Mouse (Mus musculus) cerebral cortex, adult 2 months (tissue): ENCODE data around the gene Actrt2.

Experiments
- WGBS: fragments of 180-500 bp; shearing (Covaris S2); methylation state at CpG from one replicate; pipeline ENCODE4 v1.1.7; 2018; 5-methylcytosine and 5-hydroxymethylcytosine counted together

Actrt2 gene

DNA sequence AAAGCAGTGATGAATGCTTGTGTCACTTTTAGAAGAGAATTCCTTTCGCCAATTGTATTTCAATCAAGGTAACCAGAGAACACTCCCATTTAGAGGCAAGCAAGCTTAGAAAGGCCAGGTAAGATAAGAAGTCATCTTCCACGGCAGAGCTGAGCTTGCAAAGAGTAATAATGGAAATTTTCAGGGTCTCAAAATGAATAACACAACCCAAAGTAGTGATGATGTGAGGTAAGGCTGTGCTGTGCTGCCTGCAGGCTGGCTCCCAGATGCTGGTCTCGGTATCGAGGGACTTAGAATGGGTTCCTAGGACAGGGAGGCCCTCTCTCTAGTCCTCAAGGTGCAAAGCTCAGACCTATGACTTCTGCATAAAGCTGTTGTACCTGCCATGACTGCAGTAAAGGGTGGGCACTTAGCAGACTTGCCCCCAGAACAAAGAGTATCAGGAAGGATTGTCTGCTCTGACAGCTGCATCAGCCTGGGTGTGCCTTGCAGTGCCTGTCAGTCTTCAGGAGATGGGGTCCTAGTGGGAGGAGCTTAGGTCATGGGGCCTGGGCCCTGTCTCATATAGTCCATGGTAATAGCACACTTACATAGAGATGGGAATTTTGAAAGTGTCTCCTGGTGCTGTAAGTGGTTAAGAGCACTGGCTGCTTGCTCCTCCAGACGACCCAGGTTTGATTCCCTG is 15.5 kb upstream of the Actrt2 start:
- 90% methylated on average over 5 of the region's 5 CpGs for WGBS

DNA sequence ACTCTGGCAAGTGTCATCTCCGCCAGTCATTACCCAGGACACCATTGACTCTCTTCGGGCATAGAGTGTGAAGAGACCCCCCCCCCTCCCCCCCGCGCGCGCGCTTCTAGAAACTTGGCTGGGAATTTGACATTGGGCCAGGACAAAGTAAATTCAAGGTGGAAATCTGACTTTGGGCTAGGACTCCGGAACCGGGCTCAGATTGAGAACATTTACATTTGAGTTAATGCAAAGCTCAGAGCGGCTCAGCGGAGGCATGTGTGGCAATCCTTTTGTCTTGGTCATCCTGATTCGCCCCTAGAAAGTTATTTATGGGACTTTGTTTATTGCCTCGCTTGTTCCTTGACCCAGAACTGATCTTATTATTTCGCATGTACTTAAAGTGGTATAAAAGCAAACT is 14.6 kb upstream of the Actrt2 start:
- 53% methylated on average over 14 of the region's 14 CpGs for WGBS

DNA sequence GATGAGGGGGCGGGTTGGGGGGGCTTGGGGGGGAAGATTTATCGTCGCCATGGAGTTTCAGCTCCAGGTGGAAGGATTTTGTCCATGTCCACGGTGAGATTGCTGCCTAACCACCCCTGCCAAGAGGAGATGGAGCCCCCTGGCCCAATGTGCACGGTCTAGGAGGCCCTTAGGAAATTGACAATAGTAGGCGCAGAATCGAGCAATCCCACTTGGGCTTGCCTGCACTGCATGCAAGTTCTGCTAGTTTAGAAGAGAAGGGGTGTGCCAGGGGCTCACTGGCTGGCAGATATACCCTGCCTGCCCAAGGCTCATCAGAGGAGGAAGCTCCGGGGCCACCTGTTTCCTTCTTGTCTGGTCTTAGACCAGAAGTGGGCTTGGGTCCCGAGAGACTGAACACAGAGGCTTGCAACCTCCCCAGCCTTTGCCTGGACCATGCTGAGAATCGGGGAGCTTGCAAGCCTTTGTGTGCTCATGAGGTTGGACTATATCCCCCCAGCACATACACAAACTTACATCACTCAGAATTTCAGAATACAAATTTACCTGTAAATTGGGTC is 7.9 kb upstream of the Actrt2 start:
- WGBS = 66% methylated on average over 10 of the region's 10 CpGs

DNA sequence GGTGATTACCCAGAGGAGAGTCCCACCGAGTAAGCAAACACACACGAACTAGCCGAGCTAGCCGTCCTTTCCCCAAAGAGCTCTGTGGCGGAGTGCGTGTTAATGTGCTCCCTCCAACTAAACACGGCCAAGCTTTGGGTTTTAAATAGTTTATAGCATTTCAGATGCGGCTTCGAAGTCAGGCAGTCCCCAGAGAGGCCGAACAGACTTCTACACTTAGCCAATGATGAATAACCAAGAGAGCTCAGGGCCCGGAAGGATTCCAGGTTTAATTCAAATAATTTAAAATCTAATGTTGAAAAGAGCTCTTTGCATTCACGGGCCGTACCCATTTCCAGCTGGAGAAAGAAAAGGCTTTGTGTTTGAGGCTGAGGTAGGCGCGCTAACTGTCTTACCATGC is 7.3 kb upstream of the Actrt2 start:
- WGBS = 26% methylated on average over 15 of the region's 15 CpGs

DNA sequence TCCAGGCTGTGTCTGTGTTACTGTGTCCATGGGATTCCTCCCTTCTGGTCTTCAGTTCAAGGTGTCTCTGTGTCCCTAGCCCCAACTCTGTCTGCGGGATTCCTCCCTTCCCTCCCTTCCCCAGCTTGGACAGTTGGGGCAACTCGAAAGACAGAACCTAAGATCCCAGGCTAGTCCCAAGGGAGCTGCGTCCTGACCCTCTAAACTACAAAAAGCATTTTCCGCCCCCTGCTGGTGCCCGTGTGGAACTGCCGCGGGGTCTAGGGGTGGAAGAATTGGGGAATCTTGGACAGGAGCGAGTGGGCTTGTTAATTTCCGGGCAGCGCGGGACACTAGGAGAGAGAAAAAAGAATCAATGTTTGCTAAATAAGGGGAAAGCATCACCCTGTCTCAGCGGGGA is 6.9 kb upstream of the Actrt2 start:
- WGBS = under 1% methylated on average over 12 of the region's 12 CpGs

DNA sequence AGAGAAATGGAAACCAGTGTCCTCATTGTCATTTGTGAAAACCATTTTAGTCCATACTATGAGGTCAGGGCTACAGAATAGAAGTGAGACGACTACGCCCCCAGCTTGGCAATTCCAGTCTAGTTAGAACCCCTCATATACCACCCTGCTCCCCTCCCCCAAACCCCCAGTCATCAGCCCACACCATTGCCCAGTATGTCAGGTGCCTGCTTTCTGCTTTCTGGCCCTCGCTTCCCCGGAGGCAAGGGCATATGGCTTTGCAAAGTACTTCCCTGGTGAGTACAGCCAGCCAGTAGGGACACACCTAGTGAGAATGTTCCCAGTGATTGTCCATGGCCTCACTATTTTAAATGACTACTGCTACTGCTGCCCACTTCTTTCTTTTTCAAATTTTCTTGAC is 6.3 kb upstream of the Actrt2 start:
- 89% methylated on average over 4 of the region's 4 CpGs for WGBS

DNA sequence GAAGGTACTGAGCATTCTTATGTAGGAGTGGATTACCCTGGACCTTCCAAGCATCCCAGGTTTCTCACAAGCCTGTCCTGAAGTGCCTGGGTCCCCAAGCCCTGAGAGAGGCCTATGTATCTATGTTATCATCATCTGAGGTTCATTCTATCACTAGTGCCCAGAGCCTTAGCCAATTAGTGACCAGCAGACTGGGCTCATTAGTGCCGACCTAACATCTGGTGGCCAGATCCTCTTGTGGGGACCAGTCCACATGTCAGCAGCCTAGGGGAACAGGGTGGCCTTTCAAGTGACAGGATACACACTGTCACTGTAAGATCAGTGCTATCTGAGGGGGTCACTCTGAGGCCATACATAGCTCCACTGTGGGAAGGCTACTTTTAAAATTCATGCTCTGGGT is 4.4 kb upstream of the Actrt2 start:
- WGBS = 72% methylated on average over 1 of the region's 1 CpGs

DNA sequence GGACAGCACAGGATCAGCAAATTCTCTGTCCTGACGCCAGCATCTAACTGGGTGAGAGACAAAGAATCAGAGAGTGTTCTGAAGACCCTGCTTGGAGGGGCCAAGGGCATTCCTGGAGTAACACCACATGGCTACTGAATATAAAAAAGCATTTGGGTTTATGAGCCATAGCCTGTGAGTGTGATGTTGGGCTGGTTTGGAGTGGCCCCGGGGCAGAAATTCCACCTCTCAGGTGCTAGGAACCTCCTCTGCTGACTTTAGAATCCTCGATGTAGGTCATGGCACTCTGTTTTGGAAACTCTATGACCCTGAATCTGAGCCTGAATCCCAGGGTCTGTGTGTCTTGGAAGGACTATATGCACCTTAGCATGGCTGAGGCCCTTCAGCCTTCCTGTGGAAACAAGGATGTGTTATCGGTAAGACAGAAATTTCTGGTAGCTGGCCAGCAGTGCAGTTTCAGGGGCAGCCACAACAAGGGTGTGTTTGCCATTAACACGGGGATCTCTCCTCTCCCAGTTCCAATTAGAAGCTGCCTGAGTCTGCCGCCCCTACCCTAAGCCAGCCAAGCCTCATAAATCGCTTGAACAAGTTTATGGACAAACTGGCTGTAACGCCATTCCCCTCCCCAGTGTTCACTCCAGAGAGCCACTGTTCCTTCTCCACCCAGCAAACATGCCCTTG is 3.7 kb upstream of the Actrt2 start:
- WGBS = 82% methylated on average over 8 of the region's 8 CpGs

DNA sequence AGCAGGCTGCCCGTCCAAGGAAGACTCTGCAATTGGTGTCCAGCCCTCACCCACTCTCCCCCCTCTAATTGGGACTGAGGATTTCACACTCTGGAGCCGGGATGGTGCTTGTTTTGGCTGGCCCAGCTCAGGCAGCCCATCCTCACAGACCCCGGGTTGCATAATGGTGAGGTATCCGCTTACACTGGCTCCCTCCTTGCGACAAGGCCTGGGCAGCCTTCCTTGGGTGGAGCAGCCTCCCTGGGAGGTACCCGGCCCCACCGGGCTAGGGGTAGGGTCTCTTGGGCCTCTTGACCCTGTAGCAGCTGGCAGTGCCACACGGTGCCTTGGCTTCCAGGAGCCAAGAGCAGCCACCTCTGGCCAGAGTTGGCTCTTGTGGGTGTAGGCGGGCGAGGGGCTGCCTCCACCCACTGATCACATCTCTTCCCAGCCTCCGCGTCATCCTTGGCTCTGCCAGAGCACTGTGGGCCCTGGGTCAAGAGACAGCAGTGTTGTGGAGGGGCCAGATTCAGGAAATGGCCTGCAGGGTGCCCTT is 4.9 kb downstream of the Actrt2 start:
- 75% methylated on average over 12 of the region's 12 CpGs for WGBS

DNA sequence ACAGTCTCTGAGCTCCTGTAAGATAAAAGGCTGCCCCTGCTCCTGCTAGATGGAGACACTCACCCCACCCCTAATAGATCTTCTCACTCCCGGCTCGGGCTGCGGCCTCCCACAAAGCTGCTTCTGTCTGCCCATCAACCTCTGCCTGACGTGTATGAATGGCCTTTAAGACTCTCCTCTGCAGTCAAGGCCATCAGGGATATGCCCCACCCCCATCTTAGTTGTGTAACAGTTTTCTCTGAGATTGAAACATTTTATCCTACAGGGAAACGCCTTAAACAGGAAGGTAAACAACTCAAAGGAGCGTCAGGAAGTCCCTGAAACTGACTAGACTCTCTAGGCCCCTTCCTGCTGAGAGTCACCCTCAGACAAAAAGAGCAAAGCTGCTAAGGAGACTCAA is 6.4 kb downstream of the Actrt2 start:
- WGBS = 81% methylated on average over 6 of the region's 6 CpGs

DNA sequence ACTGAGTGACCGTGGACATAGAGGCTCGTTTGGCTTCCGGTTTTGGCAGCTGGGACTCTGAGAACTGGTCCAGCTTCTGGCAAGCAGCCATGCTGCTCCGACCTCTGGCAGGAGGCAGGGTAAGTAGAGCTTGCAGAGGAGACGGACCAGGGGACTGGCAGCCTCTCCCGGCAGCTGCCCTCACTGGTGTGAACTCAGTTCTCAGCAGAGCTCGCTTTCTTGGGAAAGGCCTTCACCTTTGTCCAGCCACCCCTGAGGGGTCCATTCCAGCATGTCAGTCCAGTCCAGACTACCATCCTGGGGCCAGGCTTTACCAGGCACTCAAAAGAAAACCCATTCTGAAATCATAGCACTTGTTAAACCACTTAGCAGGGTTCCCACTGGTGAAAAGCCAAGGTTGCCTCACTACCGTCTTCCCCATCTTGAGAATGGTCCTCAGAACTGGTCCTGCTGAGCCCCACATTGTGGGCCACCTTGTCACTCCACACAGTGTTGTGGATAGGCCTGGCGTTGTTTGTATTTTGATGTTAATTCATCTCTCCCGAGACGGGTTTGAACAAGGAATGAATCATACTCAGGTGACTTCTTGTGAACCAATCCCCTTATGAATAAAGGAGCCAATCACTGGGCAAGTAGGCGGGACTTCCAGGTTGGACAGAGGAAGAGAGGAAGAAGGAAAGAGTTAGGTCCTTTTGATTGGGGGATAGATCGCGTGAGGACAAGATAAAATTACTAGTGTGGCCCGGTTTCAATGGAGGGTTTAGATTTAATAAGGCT is 12.3 kb downstream of the Actrt2 start:
- WGBS = 75% methylated on average over 15 of the region's 15 CpGs

DNA sequence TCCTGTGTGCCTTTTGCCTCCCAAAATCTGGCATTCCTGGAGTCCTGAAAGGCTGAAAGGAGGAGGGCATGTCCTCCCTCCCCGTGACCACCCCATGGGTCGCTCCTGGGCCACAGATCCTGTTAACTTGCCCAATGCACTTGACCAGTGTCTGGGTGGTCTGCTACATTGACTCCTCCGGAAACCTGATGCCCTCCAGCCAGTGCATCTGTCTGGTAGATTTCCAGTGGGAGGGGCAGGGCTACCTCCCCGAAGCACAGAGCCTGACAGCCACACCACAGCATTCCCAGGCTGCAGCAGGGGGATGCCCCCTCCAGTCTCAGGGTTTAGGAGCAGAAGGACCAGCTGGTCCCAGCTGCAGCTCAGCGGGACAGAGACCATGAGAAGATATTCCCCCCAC is 15.2 kb downstream of the Actrt2 start:
- WGBS = 38% methylated on average over 5 of the region's 5 CpGs

DNA sequence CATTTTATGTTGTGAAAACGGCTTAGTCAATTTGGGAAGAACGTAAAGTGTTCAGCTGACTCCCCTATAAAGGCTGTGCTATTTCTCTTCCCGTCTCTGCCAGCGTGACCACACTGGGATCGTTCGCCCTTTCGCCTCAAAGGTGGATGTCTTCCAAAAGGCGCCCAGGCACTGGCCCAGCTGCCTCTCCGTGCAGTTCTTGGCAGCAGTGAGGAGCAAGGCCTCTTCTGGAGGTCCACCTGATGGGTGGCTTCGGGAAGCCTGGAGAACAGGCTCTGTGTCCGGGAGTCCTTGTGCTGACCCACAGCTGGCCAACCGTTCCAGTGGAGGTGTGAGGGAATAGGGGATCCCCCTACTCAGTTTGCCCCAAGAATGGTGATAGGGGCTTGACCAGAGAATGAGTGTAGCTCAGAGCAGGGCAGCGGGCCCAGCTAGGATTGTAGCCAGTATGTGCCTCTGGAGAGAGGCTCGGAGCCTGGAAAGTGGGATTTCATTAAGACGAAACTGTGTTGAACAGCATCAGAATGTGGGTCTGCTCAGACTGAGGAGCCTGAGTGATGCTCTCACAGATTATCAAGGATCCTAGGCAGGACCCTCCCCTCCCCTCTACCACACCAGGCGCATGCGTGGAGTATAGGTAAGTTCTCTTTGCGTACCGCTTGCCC is 18.5 kb downstream of the Actrt2 start:
- WGBS = 69% methylated on average over 19 of the region's 19 CpGs

DNA sequence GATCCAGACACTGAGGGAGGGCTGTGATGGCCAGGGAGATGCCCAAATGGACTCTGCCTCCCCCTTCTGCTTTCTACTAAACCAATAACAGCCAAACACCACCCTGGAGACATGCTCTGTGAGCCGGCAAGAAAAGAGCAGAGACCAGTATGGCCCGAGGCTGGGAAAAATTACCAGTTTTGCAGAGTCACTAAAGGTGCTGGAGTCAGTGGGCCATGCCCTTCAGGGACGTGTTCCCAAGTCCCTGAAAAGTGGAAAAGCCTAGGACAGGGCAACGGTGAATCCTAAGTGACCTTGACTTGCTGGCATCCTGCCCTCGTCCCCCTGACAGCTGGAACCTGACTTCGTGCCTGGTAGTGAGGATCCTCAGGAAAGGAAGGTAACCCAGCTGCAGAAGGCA is 25.2 kb downstream of the Actrt2 start:
- WGBS = 47% methylated on average over 6 of the region's 6 CpGs

DNA sequence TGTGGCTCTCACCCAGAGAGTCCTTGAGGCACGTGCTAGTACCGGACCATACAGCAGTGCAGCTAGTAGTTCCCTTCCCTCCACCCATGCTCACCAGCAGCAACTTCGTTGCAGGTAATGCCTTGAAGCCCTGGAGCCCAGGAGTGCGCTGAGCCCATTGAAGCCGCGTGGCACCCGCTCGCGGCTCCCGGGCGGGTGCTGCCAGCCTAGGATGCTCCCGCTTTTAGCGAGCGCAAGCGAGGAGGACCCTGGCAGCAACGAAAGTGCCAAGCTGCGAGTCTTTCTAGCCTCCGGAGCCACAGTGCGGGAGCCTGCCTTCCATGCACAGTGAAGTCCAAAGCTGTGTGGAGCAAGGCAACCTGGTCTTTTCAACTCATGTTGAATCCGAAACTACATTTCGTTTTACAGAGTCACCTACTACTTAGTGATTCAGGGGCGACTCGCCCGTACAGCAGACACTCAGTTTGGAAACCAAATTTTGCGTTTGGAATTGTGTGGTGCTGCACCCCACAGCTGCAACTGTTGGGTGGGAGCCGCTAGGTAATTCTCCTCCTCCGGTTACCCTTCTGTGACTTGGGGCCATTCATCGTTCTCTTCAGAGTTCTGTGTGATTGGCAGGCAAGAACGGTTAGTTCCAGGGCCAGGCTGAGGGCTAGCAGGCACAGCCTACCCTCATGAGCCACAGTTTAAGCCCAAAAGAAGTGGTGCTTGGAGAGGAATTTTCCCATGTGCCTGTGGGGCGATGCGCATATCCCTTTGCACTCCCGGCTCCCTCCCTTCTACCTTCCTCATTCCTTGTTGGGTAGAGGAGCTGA is 26.2 kb downstream of the Actrt2 start:
- 15% methylated on average over 32 of the region's 32 CpGs for WGBS

DNA sequence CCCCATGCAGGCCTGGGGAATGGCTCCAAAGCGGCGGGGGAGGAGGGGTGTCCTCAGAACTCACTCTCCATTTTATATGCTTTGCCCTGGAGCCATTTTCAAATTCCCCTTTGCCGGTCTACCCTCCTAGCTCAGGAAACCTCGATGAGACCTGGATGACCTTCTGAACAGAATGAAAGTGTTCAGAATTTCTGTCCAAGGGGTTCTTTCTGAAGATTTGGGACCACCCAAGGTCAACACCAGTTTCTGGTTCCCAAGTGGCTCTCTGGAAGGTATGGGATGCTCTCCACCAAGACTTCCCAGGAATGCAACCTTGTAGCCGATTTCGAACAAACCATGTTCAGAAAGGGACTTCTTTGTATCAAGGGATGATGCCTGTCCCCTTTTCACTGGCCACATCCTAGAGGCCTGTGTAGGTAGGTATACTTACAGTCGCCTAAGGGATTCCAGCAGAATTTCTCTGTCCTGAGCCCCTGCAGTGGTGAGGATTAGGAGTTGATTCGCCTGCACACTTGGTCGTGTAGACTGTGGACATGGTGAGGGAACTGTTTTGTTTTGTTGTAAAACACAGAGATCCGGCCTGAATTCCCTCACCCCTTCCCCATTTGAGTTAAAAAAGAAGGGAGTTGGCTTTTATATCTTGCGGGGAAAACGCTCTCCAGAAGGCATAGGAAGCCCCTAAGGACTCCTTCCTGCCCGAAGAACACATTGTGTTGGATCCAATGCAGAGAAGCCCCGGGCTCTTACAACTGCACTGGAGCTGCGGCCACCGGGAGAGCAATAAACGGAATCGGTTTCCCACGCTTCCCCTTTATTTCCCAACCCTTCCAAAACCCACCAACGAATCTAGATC is 27.0 kb downstream of the Actrt2 start:
- WGBS = 34% methylated on average over 20 of the region's 20 CpGs

DNA sequence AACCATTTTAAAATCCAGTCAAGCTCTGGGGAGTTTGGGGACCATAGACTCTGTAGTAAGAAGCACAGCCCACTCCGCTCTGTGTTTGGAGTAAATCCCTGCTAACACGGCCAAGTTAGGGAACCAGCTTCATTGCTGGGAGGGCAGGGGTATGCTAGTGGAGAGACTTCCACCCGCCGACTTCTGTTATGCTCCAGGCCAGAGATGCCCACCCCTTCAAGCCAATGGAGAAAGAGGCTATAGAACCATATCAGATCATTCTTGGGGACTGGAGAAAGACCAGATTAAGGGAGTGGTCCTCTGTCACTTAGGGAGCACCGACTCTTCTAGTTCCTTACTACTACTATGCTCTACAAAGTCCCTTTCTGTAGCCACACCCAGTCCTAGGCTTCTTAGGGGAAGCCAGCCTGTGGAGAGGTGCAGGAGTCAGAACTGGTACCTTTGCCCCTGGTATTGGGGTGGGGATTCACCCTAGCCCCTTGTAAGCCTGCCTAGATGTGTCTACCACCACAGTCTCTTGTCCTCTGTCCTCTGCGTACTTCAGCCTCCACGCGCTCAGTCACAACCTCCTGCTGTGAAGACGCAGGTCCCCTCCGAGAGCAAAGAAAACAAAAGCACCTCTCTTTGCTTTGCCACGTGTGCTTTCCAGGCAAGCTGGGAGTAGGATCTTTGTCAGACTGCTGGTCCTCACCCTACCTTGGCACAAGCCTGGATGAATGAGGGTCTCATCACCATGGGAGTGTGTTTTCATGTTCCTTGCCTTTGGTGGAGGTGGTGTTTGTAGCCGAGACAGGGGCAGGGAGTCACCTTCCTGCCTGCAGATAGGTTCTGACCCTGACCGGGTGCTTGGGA is 27.9 kb downstream of the Actrt2 start:
- 43% methylated on average over 13 of the region's 13 CpGs for WGBS

DNA sequence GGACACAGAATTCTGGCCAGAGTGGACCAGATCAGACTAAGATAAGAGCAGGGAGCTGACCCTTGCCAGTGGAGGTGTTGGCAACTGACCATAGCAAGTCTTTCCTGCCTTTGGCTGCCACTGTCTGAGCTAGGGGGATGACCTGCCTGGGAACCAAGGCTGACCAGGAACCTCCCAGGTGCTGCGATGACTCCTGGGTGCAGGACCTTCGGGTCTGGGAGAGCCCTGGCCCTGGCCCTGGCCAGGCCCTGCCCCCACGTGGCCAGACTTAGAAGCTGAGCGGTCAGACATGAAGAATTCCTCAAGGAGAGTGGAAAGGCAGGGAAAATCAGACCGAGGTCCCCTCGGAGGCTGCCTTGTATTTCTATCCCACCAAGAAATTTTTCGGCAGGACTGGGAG is 28.5 kb downstream of the Actrt2 start:
- 26% methylated on average over 7 of the region's 7 CpGs for WGBS

DNA sequence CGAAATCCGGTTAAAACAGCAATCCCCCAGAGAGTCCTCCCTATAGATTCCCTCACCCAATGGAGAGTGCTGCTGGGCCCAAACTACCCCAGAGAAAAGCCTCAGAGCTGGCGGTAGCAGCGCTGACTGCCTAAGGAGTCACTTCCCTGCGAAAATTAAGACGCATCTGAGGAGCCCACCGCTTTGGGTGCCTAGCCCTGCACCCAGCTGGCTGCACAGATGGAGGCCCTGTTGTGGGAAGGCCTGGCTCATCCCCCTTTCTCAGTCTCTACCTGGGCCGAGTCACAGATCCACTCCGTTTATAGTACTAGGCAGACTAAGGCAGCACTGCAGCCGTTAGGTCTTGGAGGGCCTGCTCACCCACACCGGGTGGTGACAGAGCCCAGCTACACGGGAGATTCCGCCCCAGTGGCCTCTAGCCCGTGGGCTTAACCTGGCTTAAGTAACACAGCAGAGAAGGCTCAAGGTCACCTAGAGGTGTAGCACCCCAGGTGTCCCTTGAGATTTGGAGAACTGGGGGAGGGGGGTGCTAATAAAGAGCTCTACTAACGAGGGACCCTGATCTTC is 29.3 kb downstream of the Actrt2 start:
- 25% methylated on average over 15 of the region's 15 CpGs for WGBS
